Mouse (Mus musculus) hindbrain, postnatal 0 days (tissue): ENCODE measurements around the gene Ush2a. TPM values are rescaled to one million over a fixed set of nuclear protein-coding genes. Genes with fewer than 3 reads are reported as not detected.

Experiments used
- ATAC-seq: fragments of 200-750 bp; cut with Nextera tagmentation; 2 replicates; pipeline ENCODE4 v1.8.0; 2017; ENCODE audit warnings: mild to moderate bottlenecking, moderate TSS enrichment, moderate library complexity
- DNase-seq: peaks from one replicate; pipeline ENCODE4 v3.0.0-alpha.2; 2015; ENCODE audit warnings: low spot score
- H3K27ac ChIP-seq: fragments of 300-500 bp; sonication (generic); 2 replicates; pipeline ENCODE4 v1.5.1; 2014; ENCODE audit warnings: mild to moderate bottlenecking
- H3K27me3 ChIP-seq: fragments of 300-500 bp; sonication (generic); 2 replicates; pipeline ENCODE4 v1.6.1; 2014; ENCODE audit warnings: low read length, mixed read lengths; ENCODE audit not compliant: insufficient read depth
- H3K36me3 ChIP-seq: fragments of 300-500 bp; sonication (generic); 2 replicates; pipeline ENCODE4 v1.6.1; 2014; ENCODE audit warnings: low read length, mixed read lengths; ENCODE audit not compliant: insufficient read depth
- H3K4me1 ChIP-seq: fragments of 300-500 bp; sonication (generic); 2 replicates; pipeline ENCODE4 v1.6.1; 2014; ENCODE audit warnings: antibody characterized with exemption, low read length, mixed read lengths; ENCODE audit not compliant: insufficient read depth
- H3K4me2 ChIP-seq: fragments of 300-500 bp; sonication (generic); 2 replicates; pipeline ENCODE4 v1.6.1; 2014; ENCODE audit warnings: low read depth, mild to moderate bottlenecking, low read length, moderate library complexity, mixed read lengths
- H3K4me3 ChIP-seq: fragments of 300-500 bp; sonication (generic); 2 replicates; pipeline ENCODE4 v1.5.1; 2014; ENCODE audit warnings: low read length
- H3K9ac ChIP-seq: fragments of 300-500 bp; sonication (generic); replicated peaks from 2 replicates; pipeline ENCODE4 v1.6.1; 2014; ENCODE audit warnings: mild to moderate bottlenecking, low read length, moderate library complexity, mixed read lengths
- H3K9me3 ChIP-seq: fragments of 300-500 bp; sonication (generic); 2 replicates; pipeline ENCODE4 v1.6.1; 2016; ENCODE audit warnings: low read length, mixed read lengths
- CTCF ChIP-seq: IDR thresholded peaks from 2 replicates; pipeline ENCODE4 v1.5.1; 2016; ENCODE audit warnings: antibody characterized with exemption, control low read depth, low read depth
- WGBS: fragments of 180-500 bp; shearing (Covaris S2); extraction: QIAGEN DNeasy Blood & Tissue Kit; methylation state at CpG from one replicate; pipeline ENCODE4 v1.1.7; 2014; 5-methylcytosine and 5-hydroxymethylcytosine counted together
- polyA plus RNA-seq: library from polyadenylated mRNA; unstranded; fragments of >200 nt; fragmentation: Nextera tagmentation; extraction: Ambion mirVana; gene quantifications from 2 replicates; pipeline ENCODE4 v1.2.1, GENCODE M21; 2015
- total RNA-seq: library from RNA; depleted of rRNA; stranded (reverse); fragments of >200 nt; gene quantifications from 2 replicates; pipeline ENCODE4 v1.2.3, GENCODE M21; 2014

The Ush2a gene
- total and polyA plus RNA-seq, 2 experiments from 2014 or later = 0.44 to 1.5 TPM

- Histone ChIP-seq H3K36me3 (peaks cover 58% of the 10 kb centered on the region), H3K27me3 (no peaks in the 10 kb centered on the region), H3K4me2 (no peak overlapping the region), H3K27ac (no peak overlapping the region), H3K9me3 (no peaks in the 10 kb centered on the region), H3K9ac (no peak overlapping the region), H3K4me1 (no peaks in the 10 kb centered on the region), H3K4me3 (no peak overlapping the region)
- 90% methylated on average over 16 of the region's 16 CpGs for WGBS
- no peak for DNase-seq
- ATAC-seq = no peak; the same call in 1 of the 2 replicates
- no peak for TF ChIP-seq CTCF
These were observed 712.1 kb downstream of the Ush2a start for GRCm38 (mm10) chr1:188973926-188974325.

DNA sequence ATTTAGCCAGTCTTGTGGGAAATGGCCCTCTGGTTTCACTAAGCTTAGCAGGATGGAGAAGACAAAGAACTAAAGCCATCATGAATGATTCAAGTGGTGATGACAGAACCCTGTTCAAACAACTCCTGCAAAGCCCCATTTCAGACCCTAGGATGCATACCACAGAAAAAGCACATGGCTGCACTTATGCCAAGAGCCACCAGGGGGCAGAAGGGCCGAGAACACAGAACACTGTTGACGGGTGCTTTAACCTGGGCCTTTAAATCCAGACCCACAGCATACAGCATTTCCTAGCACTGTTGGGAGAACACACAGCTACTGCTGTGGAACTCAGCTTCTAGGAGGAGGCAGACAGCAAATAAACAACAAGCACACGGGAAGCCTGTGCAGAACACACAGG lies 718.2 kb downstream of the Ush2a start:
- no peaks in the 10 kb centered on the region for H3K27me3 ChIP-seq
- H3K9ac ChIP-seq = no peak overlapping the region
- H3K27ac ChIP-seq = no peak overlapping the region
- H3K36me3 ChIP-seq = peaks cover 54% of the 10 kb centered on the region
- WGBS = 27% methylated on average over 3 of the region's 3 CpGs
- no peak overlapping the region for H3K4me2 ChIP-seq
- 0 out of 2 replicates have a peak, but pooled peaks have one; percentile 71 for ATAC-seq
- H3K4me1 ChIP-seq = no peaks in the 10 kb centered on the region
- no peak overlapping the region for H3K4me3 ChIP-seq
- no peaks in the 10 kb centered on the region for H3K9me3 ChIP-seq
- peak; percentile 72 for DNase-seq
- peak; percentile 84 for TF ChIP-seq CTCF

- no peak overlapping the region for H3K4me2 ChIP-seq
- H3K4me3 ChIP-seq = no peak overlapping the region
- DNase-seq = peak; percentile 82
- no peak overlapping the region for H3K27ac ChIP-seq
- H3K27me3 ChIP-seq = no peaks in the 10 kb centered on the region
- WGBS = 31% methylated on average over 4 of the region's 4 CpGs
- no peak overlapping the region for H3K9ac ChIP-seq
- H3K36me3 ChIP-seq = peaks cover 47% of the 10 kb centered on the region
- TF ChIP-seq CTCF = peak; percentile 78
- H3K4me1 ChIP-seq = no peaks in the 10 kb centered on the region
- ATAC-seq = peak; percentile 45; the same call in 1 of the 2 replicates
- H3K9me3 ChIP-seq = no peaks in the 10 kb centered on the region
These were observed 731.4 kb downstream of the Ush2a start for GRCm38 (mm10) chr1:188993218-188993617.

DNA sequence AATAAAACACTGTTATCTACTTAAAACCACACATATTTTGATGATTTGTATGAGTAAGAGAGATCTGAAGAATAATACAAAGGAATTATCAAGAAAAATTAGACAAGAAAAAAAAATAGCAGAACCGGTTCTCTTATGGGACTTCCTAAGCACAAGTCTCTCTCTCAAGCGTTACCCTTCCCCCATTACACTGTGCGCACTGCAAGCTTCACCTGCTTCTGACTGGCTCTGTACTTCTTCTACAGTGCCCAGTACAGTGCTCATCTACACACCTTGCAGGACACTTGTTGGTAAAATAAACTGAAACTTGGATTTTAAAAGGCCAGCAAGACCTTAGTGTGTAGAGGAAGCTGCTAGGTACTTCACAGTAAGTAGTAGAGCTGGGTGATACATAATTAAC lies 736.1 kb downstream of the Ush2a start:
- Histone ChIP-seq H3K4me3 (no peak overlapping the region), H3K27me3 (no peaks in the 10 kb centered on the region), H3K4me2 (no peak overlapping the region), H3K9ac (no peak overlapping the region), H3K9me3 (no peaks in the 10 kb centered on the region), H3K36me3 (peaks cover 40% of the 10 kb centered on the region), H3K4me1 (no peaks in the 10 kb centered on the region), H3K27ac (no peak overlapping the region)
- ATAC-seq (no peak), DNase-seq (no peak)
- 96% methylated on average over 3 of the region's 3 CpGs for WGBS
- no peak for TF ChIP-seq CTCF

DNA sequence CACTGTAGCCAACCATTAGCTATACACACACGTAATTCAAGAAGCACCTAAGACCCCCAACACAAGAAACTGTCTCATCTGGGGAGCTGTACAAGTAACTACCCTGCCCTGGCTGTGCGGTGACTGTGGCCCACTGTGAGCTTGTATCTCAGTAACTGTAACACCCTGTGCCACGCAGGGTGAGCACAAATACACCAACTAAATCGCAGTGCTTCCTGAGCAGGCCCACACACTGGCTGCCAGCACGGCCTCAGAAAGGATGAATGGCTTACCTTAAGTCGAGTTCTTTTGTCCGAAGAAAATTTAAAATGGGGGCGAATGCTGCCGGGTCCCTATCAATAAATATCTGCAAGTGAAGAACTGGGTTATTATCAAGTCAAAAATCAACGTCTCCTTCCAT lies 738.2 kb downstream of the Ush2a start:
- no peaks in the 10 kb centered on the region for H3K4me1 ChIP-seq
- no peak overlapping the region for H3K4me3 ChIP-seq
- H3K9ac ChIP-seq = no peak overlapping the region
- H3K4me2 ChIP-seq = no peak overlapping the region
- TF ChIP-seq CTCF = no peak
- no peaks in the 10 kb centered on the region for H3K9me3 ChIP-seq
- peaks cover 40% of the 10 kb centered on the region for H3K36me3 ChIP-seq
- 88% methylated on average over 10 of the region's 10 CpGs for WGBS
- ATAC-seq (no peak), DNase-seq (no peak)
- no peaks in the 10 kb centered on the region for H3K27me3 ChIP-seq
- no peak overlapping the region for H3K27ac ChIP-seq

GRCm38 (mm10) chr1:189001815-189002214 lies 740.0 kb downstream of the Ush2a start:
- Histone ChIP-seq H3K36me3 (peaks cover 23% of the 10 kb centered on the region), H3K27ac (no peak overlapping the region), H3K4me1 (peaks cover 7% of the 10 kb centered on the region), H3K9me3 (no peaks in the 10 kb centered on the region), H3K4me2 (no peak overlapping the region), H3K9ac (no peak overlapping the region), H3K27me3 (no peaks in the 10 kb centered on the region), H3K4me3 (no peak overlapping the region)
- 93% methylated on average over 12 of the region's 12 CpGs for WGBS
- TF ChIP-seq CTCF = no peak
- no peak for DNase-seq
- ATAC-seq = no peak

DNA sequence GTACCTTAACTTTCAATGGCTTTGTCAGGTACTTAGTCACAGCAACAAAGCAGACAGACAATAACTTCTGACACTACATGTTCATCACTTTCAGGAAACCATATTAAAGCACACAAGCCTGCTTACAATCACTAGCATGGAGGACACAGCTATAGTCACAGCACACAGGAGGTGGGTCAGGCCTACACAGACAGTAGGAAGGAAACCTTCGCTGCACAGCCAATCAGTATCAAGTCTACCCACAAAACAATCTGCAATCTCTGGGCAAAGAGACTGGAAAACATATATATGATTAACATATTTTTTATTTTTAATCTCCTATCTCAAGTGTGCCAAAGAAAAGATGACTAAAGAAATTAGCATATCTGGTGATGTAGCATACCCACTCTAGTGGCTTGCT lies 743.0 kb downstream of the Ush2a start:
- ATAC-seq (no peak), DNase-seq (no peak)
- peaks cover 10% of the 10 kb centered on the region for H3K4me1 ChIP-seq
- H3K9ac ChIP-seq = no peak overlapping the region
- H3K27ac ChIP-seq = no peak overlapping the region
- no peaks in the 10 kb centered on the region for H3K9me3 ChIP-seq
- H3K27me3 ChIP-seq = no peaks in the 10 kb centered on the region
- H3K36me3 ChIP-seq = peaks cover 4% of the 10 kb centered on the region
- WGBS = 97% methylated on average over 1 of the region's 1 CpGs
- no peak overlapping the region for H3K4me2 ChIP-seq
- no peak for TF ChIP-seq CTCF
- no peak overlapping the region for H3K4me3 ChIP-seq
